Mouse (Mus musculus): ENCODE data around the gene 1810010H24Rik. TPM values are rescaled to one million over a fixed set of nuclear protein-coding genes. Genes with fewer than 3 reads are reported as not detected.
A peak's percentile ranks its signal among the peaks of the same experiment; 100 is the strongest.

1810010H24Rik gene
- polyA plus RNA-seq, 1 experiment from 2014 or later: 7.8 TPM

DNA sequence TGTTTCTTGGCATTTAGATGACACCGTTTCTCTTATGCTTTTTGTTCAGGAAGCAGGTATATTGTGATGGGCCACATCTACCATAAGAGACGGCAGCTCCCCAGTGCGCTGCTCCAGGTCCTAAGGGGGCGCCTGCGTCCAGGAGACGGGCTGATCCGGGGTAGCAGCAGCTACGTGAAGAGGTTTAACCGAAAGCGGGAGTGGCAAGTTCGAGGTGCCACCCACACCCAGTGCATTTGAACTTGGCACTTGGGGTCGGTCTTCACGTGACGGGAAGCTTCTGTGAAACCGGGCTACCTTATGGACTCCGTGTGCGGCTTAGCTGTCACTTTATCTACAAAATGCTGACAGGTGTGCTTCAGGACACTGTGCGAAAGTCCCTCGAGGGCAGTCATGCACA, 4.1 kb downstream of the 1810010H24Rik start:
- WGBS: 57% methylated on average over 19 of the region's 19 CpGs

GRCm38 (mm10) chr11:107031635-107032034, 6.2 kb downstream of the 1810010H24Rik start:
- WGBS: 26% methylated on average over 7 of the region's 7 CpGs
- Histone ChIP-seq H3K4me2 (replicated peaks) (no peak overlapping the region), H3K9ac (no peak overlapping the region), H3K27ac (no peak overlapping the region), H3K4me1 (replicated peaks; ENCODE audit: control insufficient read depth, insufficient read depth, low read length) (peaks cover 11% of the 10 kb centered on the region), H3K36me3 (replicated peaks; ENCODE audit: control insufficient read depth, insufficient read depth) (peaks cover 24% of the 10 kb centered on the region), H3K9me3 (ENCODE audit: control insufficient read depth, low read length) (no peaks in the 10 kb centered on the region), H3K4me3 (replicated peaks; ENCODE audit: low read length) (no peak overlapping the region), H3K27me3 (ENCODE audit: control insufficient read depth, insufficient read depth, low read length) (no peaks in the 10 kb centered on the region)
- DNase-seq (ENCODE audit: low spot score) (no peak), ATAC-seq (ENCODE audit: low FRiP score) (no peak)

More for the DNA sequence above, 4.1 kb downstream of the 1810010H24Rik start:
- Histone ChIP-seq H3K4me3 (replicated peaks; ENCODE audit: low read length) (no peak overlapping the region), H3K4me1 (replicated peaks; ENCODE audit: control insufficient read depth, insufficient read depth, low read length) (peaks cover 30% of the 10 kb centered on the region), H3K27me3 (ENCODE audit: control insufficient read depth, insufficient read depth, low read length) (no peaks in the 10 kb centered on the region), H3K9ac (no peak overlapping the region), H3K27ac (no peak overlapping the region), H3K36me3 (replicated peaks; ENCODE audit: control insufficient read depth, insufficient read depth) (peaks cover 5% of the 10 kb centered on the region; the same call in 1 of the 2 replicates), H3K9me3 (ENCODE audit: control insufficient read depth, low read length) (no peaks in the 10 kb centered on the region), H3K4me2 (replicated peaks) (no peak overlapping the region)
- DNase-seq (ENCODE audit: low spot score) (no peak), ATAC-seq (ENCODE audit: low FRiP score) (no peak)

DNA sequence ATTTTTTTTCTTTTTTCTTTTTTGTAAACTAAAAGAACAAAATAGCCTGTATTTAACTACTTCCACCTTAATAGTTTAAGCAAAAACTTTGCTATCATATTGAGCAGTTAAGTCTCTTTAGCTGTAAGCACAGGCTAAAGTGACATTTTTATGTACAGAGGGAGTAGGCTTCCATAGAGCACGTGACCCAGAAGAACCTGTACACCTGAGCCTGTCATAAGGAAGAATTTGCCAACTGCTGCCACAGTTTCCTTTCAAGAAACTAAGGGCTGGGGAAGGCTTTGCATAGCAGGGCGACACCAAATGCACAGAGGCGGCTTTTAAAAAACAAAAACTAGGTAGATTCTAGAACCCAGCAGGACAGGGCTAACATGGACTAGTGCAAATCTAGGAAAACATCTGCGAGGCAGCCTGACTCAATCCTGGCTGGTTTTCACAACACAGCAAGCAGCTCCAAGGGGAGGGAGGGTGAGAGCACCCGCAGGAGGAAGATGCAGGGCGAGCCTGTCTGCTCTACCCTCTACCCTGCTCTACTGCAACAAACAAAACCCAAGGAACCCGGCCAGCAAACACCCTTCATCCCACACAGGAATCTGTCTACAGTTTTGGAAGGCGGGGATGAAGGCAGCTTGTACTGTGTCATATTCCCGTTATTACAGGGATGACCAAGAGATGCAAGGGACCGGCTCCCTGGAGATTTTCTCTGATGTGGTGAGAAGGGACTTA, 8.8 kb downstream of the 1810010H24Rik start:
- Histone ChIP-seq H3K9me3 (ENCODE audit: control insufficient read depth, low read length) (no peaks in the 10 kb centered on the region), H3K27ac (no peak overlapping the region), H3K9ac (no peak overlapping the region), H3K27me3 (ENCODE audit: control insufficient read depth, insufficient read depth, low read length) (no peaks in the 10 kb centered on the region), H3K36me3 (replicated peaks; ENCODE audit: control insufficient read depth, insufficient read depth) (peaks cover 51% of the 10 kb centered on the region), H3K4me1 (replicated peaks; ENCODE audit: control insufficient read depth, insufficient read depth, low read length) (peaks cover 5% of the 10 kb centered on the region; the same call in 1 of the 2 replicates), H3K4me2 (replicated peaks) (no peak overlapping the region), H3K4me3 (replicated peaks; ENCODE audit: low read length) (no peak overlapping the region)
- no peak for DNase-seq (ENCODE audit: low spot score)
- no peak for ATAC-seq (ENCODE audit: low FRiP score)
- 86% methylated on average over 10 of the region's 10 CpGs for WGBS

GRCm38 (mm10) chr11:107039417-107039816, 13.9 kb downstream of the 1810010H24Rik start:
- WGBS: 91% methylated on average over 5 of the region's 5 CpGs
- ATAC-seq (ENCODE audit: low FRiP score) (no peak), DNase-seq (ENCODE audit: low spot score) (no peak)
- Histone ChIP-seq H3K4me1 (replicated peaks; ENCODE audit: control insufficient read depth, insufficient read depth, low read length) (no peaks in the 10 kb centered on the region), H3K4me3 (replicated peaks; ENCODE audit: low read length) (no peak overlapping the region), H3K27me3 (ENCODE audit: control insufficient read depth, insufficient read depth, low read length) (no peaks in the 10 kb centered on the region), H3K9ac (no peak overlapping the region), H3K9me3 (ENCODE audit: control insufficient read depth, low read length) (no peaks in the 10 kb centered on the region), H3K27ac (no peak overlapping the region), H3K4me2 (replicated peaks) (no peak overlapping the region), H3K36me3 (replicated peaks; ENCODE audit: control insufficient read depth, insufficient read depth) (peaks cover 96% of the 10 kb centered on the region)

GRCm38 (mm10) chr11:107041396-107041795, 15.9 kb downstream of the 1810010H24Rik start:
- WGBS: 100% methylated on average over 3 of the region's 3 CpGs
- no peak for ATAC-seq (ENCODE audit: low FRiP score)
- Histone ChIP-seq H3K27ac (no peak overlapping the region), H3K27me3 (ENCODE audit: control insufficient read depth, insufficient read depth, low read length) (no peaks in the 10 kb centered on the region), H3K4me3 (replicated peaks; ENCODE audit: low read length) (no peak overlapping the region), H3K36me3 (replicated peaks; ENCODE audit: control insufficient read depth, insufficient read depth) (peaks cover 95% of the 10 kb centered on the region), H3K4me2 (replicated peaks) (no peak overlapping the region), H3K4me1 (replicated peaks; ENCODE audit: control insufficient read depth, insufficient read depth, low read length) (no peaks in the 10 kb centered on the region), H3K9ac (no peak overlapping the region), H3K9me3 (ENCODE audit: control insufficient read depth, low read length) (no peaks in the 10 kb centered on the region)
- no peak for DNase-seq (ENCODE audit: low spot score)

GRCm38 (mm10) chr11:107043361-107043760, 17.9 kb downstream of the 1810010H24Rik start:
- 93% methylated on average over 11 of the region's 11 CpGs for WGBS
- no peaks in the 10 kb centered on the region for H3K9me3 ChIP-seq (ENCODE audit: control insufficient read depth, low read length)
- no peaks in the 10 kb centered on the region for H3K4me1 ChIP-seq (replicated peaks; ENCODE audit: control insufficient read depth, insufficient read depth, low read length)
- H3K4me2 ChIP-seq (replicated peaks): no peak overlapping the region
- ATAC-seq (ENCODE audit: low FRiP score) (no peak), DNase-seq (ENCODE audit: low spot score) (no peak)
- no peak overlapping the region for H3K9ac ChIP-seq
- H3K36me3 ChIP-seq (replicated peaks; ENCODE audit: control insufficient read depth, insufficient read depth): peaks cover 91% of the 10 kb centered on the region
- no peak overlapping the region for H3K27ac ChIP-seq
- H3K27me3 ChIP-seq (ENCODE audit: control insufficient read depth, insufficient read depth, low read length): no peaks in the 10 kb centered on the region
- H3K4me3 ChIP-seq (replicated peaks; ENCODE audit: low read length): no peak overlapping the region

GRCm38 (mm10) chr11:107044321-107044720, 18.8 kb downstream of the 1810010H24Rik start:
- WGBS: 55% methylated on average over 5 of the region's 5 CpGs
- peaks cover 81% of the 10 kb centered on the region for H3K36me3 ChIP-seq (replicated peaks; ENCODE audit: control insufficient read depth, insufficient read depth)
- 0 out of 2 replicates have a peak overlapping the region, but pooled peaks have one; percentile 26 for H3K27ac ChIP-seq
- H3K9me3 ChIP-seq (ENCODE audit: control insufficient read depth, low read length): no peaks in the 10 kb centered on the region
- no peaks in the 10 kb centered on the region for H3K4me1 ChIP-seq (replicated peaks; ENCODE audit: control insufficient read depth, insufficient read depth, low read length)
- ATAC-seq (ENCODE audit: low FRiP score) (no peak; the same call in 1 of the 2 replicates), DNase-seq (ENCODE audit: low spot score) (peak; percentile 84)
- H3K4me2 ChIP-seq (replicated peaks): no peak overlapping the region
- no peak overlapping the region for H3K9ac ChIP-seq
- no peaks in the 10 kb centered on the region for H3K27me3 ChIP-seq (ENCODE audit: control insufficient read depth, insufficient read depth, low read length)
- H3K4me3 ChIP-seq (replicated peaks; ENCODE audit: low read length): no peak overlapping the region

DNA sequence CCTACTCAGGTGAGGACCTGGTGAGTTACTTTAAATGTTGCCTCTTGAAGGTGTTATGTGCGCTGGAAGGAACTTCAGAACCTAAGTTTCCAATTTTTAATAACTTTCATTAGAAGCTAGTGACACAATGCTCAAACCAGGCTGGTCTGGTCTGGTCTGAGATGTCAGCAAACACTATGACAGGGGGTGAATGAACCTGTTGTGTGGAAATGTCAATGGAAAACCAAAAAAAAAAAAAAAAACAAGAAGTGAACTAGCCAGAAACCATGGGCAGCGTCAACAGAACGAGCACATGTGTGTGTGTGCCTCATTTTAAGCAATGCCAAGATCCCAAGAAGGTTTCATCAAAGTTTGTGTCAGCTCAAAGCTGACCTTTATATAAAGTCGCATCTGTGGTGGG, 20.1 kb downstream of the 1810010H24Rik start:
- peaks cover 69% of the 10 kb centered on the region for H3K36me3 ChIP-seq (replicated peaks; ENCODE audit: control insufficient read depth, insufficient read depth)
- DNase-seq (ENCODE audit: low spot score) (no peak), ATAC-seq (ENCODE audit: low FRiP score) (no peak)
- no peak overlapping the region for H3K4me2 ChIP-seq (replicated peaks)
- H3K9me3 ChIP-seq (ENCODE audit: control insufficient read depth, low read length): no peaks in the 10 kb centered on the region
- no peaks in the 10 kb centered on the region for H3K4me1 ChIP-seq (replicated peaks; ENCODE audit: control insufficient read depth, insufficient read depth, low read length)
- no peak overlapping the region for H3K27ac ChIP-seq
- H3K27me3 ChIP-seq (ENCODE audit: control insufficient read depth, insufficient read depth, low read length): no peaks in the 10 kb centered on the region
- no peak overlapping the region for H3K4me3 ChIP-seq (replicated peaks; ENCODE audit: low read length)
- WGBS: 97% methylated on average over 4 of the region's 4 CpGs
- H3K9ac ChIP-seq: no peak overlapping the region

DNA sequence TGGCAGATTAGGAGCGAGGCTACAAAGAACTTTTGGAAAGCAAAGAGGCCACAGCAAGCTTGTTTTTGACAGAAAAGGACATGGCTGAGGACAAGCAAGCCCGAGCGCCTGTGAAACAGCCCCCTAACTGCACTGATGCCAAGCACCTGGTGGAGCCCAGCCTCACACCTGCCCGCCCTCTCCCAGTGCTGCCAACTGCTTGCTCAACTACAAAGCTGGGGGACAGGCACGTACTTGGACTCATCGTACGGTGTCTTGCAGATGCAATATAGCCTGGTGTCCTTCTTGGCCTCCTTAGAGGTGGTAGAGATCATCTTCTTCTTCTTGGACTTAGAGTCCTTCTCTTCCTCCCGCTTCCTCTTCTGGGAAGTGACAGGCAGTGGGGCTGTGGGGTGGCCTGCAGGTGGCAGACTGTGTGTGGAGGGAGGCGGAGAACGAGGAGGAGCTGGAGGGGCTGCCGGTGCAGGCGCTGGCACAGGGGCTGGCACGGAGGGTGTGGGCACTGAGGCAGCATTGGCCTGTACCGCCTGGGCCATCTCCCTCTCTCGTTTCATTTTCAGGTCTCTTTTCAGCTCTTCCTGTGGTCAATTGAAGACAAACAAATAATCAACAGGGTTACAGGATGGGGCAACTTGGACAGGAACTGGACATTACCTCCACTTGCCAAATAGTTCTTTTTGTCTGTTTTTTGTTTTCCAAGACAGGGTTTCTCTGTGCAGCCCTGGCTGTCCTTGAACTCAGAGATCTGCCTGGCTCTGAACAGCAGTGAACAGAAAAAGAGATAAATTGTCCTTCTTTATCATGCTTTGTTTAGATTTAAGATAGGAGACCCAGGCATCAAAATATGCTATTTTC, 21.5 kb downstream of the 1810010H24Rik start:
- no peaks in the 10 kb centered on the region for H3K9me3 ChIP-seq (ENCODE audit: control insufficient read depth, low read length)
- H3K27me3 ChIP-seq (ENCODE audit: control insufficient read depth, insufficient read depth, low read length): no peaks in the 10 kb centered on the region
- peaks cover 65% of the 10 kb centered on the region for H3K36me3 ChIP-seq (replicated peaks; ENCODE audit: control insufficient read depth, insufficient read depth)
- 94% methylated on average over 15 of the region's 15 CpGs for WGBS
- ATAC-seq (ENCODE audit: low FRiP score) (no peak), DNase-seq (ENCODE audit: low spot score) (no peak)
- H3K4me2 ChIP-seq (replicated peaks): no peak overlapping the region
- H3K4me3 ChIP-seq (replicated peaks; ENCODE audit: low read length): no peak overlapping the region
- H3K27ac ChIP-seq: no peak overlapping the region
- no peak overlapping the region for H3K9ac ChIP-seq
- H3K4me1 ChIP-seq (replicated peaks; ENCODE audit: control insufficient read depth, insufficient read depth, low read length): no peaks in the 10 kb centered on the region
